Mouse (Mus musculus): ENCODE results near the gene Rab44.

DNA sequence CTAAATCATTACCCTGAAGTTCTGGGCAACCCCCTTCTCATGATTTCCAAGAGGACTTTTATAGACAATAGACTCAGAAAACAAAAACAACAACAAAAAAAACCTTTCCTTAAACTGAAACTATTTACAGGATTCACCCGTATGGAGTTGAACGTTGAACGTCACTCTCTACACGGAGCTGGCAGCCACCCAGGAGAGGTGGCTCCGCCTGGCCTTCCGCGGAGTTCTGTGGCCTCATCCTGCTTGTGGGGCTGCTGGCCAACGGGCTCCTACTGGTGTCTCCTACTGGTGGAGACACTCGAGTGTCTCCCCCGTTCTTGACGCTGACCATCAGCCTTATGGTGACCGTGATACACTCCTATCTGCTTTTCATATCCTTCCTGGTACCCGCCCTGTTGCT, 40.3 kb downstream of the Rab44 start:
- no peak for TF ChIP-seq CTCF (conservative IDR thresholded peaks at IDR 0.05; ENCODE audit: insufficient read depth, insufficient read length, low read depth, low read length)
- no peak for TF ChIP-seq POLR2A (IDR thresholded peaks at IDR 0.05; ENCODE audit: low read depth, low read length)
